18 mouse cellular contexts compared by ENCODE assay signal in genomic region chr13:72715959-72716680, GRCm38 (mm10).
"Had no signal": no experiment of that assay in that cellular context is flagged by ENCODE, and none has a peak within 500 bp of the region (broad histone marks: within the 10 kb centered on the region; RNA-seq: fewer than 3 reads in every experiment).

No protein-coding gene starts in this region.

- DNase-seq: lung, embryonic 14.5 days; lung, postnatal 10 days; lung, postnatal 4 days; midbrain, embryonic 14.5 days; retina, postnatal 1 day; right cerebral cortex, adult 18-20 months; right cerebral cortex, postnatal 25 days; right cerebral cortex, postnatal 4 days; spleen, adult 18-20 months; thymus, adult 18-20 months; thymus, postnatal 14 days; thymus, postnatal 36 days had no signal

- H3K9me3 ChIP-seq: midbrain, embryonic 10.5 days; midbrain, embryonic 12.5 days; neural tube, embryonic 13.5 days; neural tube, embryonic 15.5 days had no signal

- H3K9ac ChIP-seq: lung, embryonic 14.5 days; midbrain, embryonic 12.5 days; neural tube, embryonic 13.5 days; neural tube, embryonic 15.5 days had no signal

- H3K27ac ChIP-seq: midbrain, embryonic 10.5 days; midbrain, embryonic 12.5 days; neural tube, embryonic 13.5 days; neural tube, embryonic 15.5 days had no signal

- ATAC-seq: midbrain, embryonic 16.5 days had no signal

- H3K27me3 ChIP-seq: neural tube, embryonic 15.5 days had no signal

- H3K4me2 ChIP-seq: lung, embryonic 14.5 days; midbrain, embryonic 12.5 days; neural tube, embryonic 13.5 days; neural tube, embryonic 15.5 days had no signal

- H3K36me3 ChIP-seq: midbrain, embryonic 10.5 days; midbrain, embryonic 12.5 days; neural tube, embryonic 13.5 days; neural tube, embryonic 15.5 days had no signal

- H3K4me3 ChIP-seq: midbrain, embryonic 10.5 days; midbrain, embryonic 12.5 days; myocyte; neural tube, embryonic 13.5 days; neural tube, embryonic 15.5 days had no signal

- H3K4me1 ChIP-seq: midbrain, embryonic 12.5 days; neural tube, embryonic 13.5 days; neural tube, embryonic 15.5 days had no signal
